Mouse (Mus musculus) right cerebral cortex, postnatal 25 days (tissue): ENCODE measurements around the gene Nbeal1.
"Not testable (repeated sequence)": the region's sequence is repeated elsewhere in the genome, so short reads cannot be mapped to it uniquely, and the experiment has no call there.

Source experiments
- DNase-seq: peaks from one replicate; pipeline ENCODE4 v3.0.0; 2022

The Nbeal1 gene

GRCm38 (mm10) chr1:60179932-60180783 lies at the start of gene Nbeal1:
TSS of gene Nbeal1 (plus strand) at chr1:60180599.
- DNase-seq = peak; percentile 99

- no peak for DNase-seq
These were observed 43.1 kb upstream of the Nbeal1 start for GRCm38 (mm10) chr1:60137346-60137745.

- no peak for DNase-seq
These were observed 27.7 kb upstream of the Nbeal1 start for GRCm38 (mm10) chr1:60152700-60153099.

- DNase-seq = no peak
These were observed 23.7 kb upstream of the Nbeal1 start for GRCm38 (mm10) chr1:60156651-60157050.

- no peak for DNase-seq
These were observed 22.0 kb upstream of the Nbeal1 start for GRCm38 (mm10) chr1:60158411-60158810.

- no peak for DNase-seq
These were observed 16.7 kb upstream of the Nbeal1 start for GRCm38 (mm10) chr1:60163676-60164075.

- DNase-seq = no peak
These were observed 10.8 kb upstream of the Nbeal1 start for GRCm38 (mm10) chr1:60169626-60170025.

GRCm38 (mm10) chr1:60170251-60170650 lies 10.1 kb upstream of the Nbeal1 start:
- DNase-seq = no peak

GRCm38 (mm10) chr1:60173119-60173518 lies 7.3 kb upstream of the Nbeal1 start:
- DNase-seq = no peak

GRCm38 (mm10) chr1:60177814-60178213 lies 2.6 kb upstream of the Nbeal1 start:
- not testable (repeated sequence) for DNase-seq

- DNase-seq = no peak
These were observed 1.0 kb upstream of the Nbeal1 start for GRCm38 (mm10) chr1:60179376-60179775.

GRCm38 (mm10) chr1:60180784-60181221 lies 404 bp downstream of the Nbeal1 start:
- no peak for DNase-seq

GRCm38 (mm10) chr1:60188454-60188853 lies 8.1 kb downstream of the Nbeal1 start:
- no peak for DNase-seq

GRCm38 (mm10) chr1:60196813-60197212 lies 16.4 kb downstream of the Nbeal1 start:
- DNase-seq = no peak

- DNase-seq = no peak
These were observed 18.6 kb downstream of the Nbeal1 start for GRCm38 (mm10) chr1:60199006-60199405.

- no peak for DNase-seq
These were observed 55.9 kb downstream of the Nbeal1 start for GRCm38 (mm10) chr1:60236261-60236660.

- DNase-seq = no peak
These were observed 60.0 kb downstream of the Nbeal1 start for GRCm38 (mm10) chr1:60240430-60240829.

- no peak for DNase-seq
These were observed 87.7 kb downstream of the Nbeal1 start for GRCm38 (mm10) chr1:60268113-60268512.

- DNase-seq = no peak
These were observed 88.9 kb downstream of the Nbeal1 start for GRCm38 (mm10) chr1:60269314-60269713.

GRCm38 (mm10) chr1:60272471-60272870 lies 92.1 kb downstream of the Nbeal1 start:
- no peak for DNase-seq

- no peak for DNase-seq
These were observed 113.5 kb downstream of the Nbeal1 start for GRCm38 (mm10) chr1:60293921-60294320.

GRCm38 (mm10) chr1:60342808-60343629 lies 162.6 kb downstream of the Nbeal1 start, which contains the start of gene Cyp20a1:
TSS of gene Cyp20a1 (plus strand) at chr1:60343323.
- peak; percentile 94 for DNase-seq

- DNase-seq = no peak
These were observed 163.4 kb downstream of the Nbeal1 start for GRCm38 (mm10) chr1:60343630-60344455.
